Mouse (Mus musculus): ENCODE measurements around the gene Nr1i3.

Gene Nr1i3

DNA sequence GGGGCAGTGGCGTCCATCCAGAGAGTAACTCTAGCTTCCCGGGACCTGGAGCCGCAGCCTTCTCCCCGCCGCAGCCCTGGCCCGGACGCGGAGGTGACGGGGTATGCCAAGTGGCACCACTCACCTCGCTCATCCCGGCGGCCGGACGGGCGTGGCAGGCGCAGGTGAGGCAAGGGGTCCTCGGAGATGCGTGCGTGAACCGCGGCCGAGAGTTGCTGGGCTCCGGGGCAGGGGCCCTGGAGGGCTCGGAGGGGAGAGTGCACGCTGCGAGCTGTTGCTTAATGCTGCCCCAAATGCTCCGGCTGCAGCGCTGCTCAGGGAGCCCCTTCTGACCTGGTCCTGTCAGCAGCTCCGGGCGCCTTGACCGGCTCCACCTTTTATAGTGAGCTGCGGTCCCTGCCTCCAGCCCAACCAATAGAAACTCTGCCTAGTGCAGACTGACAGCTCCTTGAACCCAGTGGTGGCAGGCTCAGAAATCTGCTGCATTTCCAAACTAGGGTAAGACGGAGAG is 17.8 kb upstream of the Nr1i3 start, which contains the start of gene Pcp4l1:
Gene Pcp4l1 (minus strand): TSS at position 382 of the 511 bp plus-strand sequence.
- DNase-seq: peak; percentile 43

DNA sequence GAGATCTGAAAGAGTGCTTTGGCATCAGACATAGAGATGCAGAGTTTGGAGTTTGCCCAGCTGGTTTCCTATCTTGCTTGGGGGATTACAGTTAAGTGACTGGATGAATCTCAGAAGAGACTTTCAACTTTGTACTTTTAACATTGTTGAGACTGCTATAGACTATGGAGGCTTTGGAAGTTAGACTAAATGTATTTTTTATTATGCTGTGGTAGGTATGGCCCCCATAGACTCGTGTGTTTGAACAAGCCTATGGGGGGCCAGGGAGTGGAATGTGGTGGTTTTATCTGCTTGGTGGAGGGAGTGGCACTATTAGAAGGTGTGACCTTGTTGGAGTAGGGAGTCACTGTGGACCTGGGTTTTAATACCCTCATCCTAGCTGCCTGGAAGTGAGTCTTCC is 14.2 kb upstream of the Nr1i3 start:
- no peak for DNase-seq

DNA sequence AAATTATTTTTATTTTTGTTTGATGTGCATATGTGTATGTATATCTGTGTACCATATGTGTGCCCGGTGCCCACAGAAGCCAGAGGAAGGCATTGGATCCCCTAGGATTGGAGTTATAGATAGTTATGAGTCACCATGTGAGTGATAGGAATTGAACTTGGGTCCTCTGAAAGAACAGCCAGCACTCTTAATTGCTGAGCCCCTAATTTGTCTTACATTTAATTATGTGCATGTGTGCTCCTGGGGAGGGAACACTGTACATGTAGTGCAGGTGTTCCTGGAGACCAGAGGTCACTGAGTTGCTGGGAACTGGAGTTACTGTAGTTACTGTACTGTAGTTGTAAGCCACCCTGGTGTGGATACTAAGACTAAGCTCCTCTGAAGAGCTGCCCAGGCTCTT is 13.0 kb upstream of the Nr1i3 start:
- no peak for DNase-seq

DNA sequence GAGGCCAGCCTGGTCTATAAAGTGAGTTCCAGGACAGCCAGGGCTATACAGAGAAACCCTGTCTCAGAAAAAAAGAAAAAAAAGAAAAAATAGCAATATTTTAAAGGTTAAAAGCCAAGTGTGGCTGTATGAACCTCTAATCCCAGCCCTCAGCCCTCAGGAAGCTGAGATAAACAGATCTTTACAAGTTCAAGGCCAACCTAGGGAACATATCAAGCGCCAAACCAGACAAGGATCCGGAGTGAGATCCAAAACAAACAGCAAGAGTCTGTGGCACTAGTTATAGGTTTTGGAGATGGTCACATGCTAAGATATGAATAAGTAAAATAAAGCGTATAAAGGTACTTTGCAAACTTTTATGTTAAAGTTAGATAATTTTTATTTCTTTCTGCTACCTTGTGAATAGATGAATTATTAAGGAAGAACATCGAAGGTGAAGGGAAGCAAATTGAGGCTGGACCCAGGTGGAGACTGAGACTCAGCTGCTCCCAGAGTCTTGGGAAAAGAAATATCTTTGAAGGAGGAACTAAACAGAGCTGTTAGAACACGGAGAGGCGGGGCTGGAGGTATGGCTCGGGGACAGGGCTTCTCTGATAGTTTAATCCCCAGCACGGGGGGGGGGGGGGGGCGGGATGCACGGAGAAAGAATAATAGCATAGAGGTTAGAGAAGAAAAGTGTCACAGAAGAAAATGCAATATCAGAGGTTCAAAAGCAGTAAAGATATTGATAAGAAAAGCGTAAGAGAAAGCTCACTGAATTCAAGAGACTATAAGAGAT is 10.1 kb upstream of the Nr1i3 start:
- DNase-seq: no peak

DNA sequence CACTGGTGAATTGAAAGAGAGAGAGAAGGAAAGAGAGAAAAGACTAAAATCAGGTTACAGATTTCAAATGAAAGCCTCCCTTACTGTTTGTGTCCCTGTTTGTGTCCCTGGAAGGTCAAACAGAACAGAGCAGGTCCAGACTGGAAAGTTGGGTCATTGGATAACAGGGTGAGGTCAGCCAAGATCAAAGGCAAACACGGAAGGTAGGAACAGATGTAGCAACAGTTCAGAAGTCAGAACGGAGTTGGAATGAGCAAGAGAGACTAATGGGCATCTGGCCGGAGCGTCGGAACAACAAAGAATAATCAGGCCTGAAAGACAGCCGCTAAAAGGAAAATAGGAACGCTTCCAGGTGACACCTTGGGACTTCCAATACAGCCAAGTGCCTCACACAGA is 9.5 kb upstream of the Nr1i3 start:
- DNase-seq: no peak

DNA sequence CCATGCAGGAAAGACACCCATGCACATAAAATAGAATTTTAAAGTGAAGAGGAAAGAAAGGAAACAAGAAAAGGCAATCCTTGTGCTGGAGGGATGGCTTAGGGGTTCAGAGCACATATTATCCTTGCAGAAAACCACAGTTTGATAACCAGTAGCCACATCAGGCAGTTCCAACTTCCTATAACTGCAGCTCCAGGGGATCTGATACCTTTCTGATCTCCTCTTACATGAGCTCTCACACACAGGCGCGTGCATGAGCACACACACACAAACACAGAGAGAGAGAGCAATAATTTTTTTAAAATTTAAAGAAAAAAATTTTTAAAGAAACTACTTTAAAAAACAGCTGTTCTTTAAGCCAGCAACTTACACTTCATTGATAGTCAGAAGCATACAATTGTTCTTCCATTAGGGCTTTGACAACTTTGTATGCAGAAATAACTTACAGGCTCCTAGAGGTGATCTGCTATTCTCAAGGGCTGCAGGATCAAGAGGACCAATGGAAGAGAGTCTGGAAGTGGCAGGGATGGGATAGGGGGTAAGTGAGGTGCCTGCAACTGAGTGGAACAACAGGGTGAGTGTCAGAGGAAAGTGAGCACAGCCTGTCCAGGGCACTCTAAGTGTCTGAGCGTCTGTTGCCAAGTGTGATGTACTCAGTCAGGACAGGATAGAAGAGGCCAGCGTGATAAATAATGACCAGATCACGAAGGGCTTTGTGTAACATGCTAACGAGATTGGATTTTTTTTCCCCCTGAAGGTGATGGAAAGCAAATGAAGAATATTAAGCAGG is 7.9 kb upstream of the Nr1i3 start:
- DNase-seq: no peak

DNA sequence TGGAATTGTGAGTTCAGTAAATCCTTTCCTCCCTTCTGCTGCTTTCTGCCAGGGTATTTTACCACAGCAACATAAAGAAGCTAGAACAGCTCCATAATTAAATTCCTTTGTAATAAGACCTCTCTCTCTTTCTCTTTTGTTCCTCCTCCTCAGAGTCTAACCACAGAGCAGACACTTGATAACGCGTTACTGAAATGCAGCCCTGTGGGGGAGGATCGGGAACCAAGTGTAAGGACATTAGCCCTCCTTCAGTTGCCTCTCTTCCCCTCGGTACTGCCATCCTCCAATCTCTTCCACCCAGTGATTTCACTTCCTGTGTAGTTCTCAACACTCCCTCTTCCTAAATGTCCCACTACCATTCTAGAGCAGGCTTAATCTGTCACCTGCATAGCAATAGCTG is 4.4 kb upstream of the Nr1i3 start:
- DNase-seq: no peak

DNA sequence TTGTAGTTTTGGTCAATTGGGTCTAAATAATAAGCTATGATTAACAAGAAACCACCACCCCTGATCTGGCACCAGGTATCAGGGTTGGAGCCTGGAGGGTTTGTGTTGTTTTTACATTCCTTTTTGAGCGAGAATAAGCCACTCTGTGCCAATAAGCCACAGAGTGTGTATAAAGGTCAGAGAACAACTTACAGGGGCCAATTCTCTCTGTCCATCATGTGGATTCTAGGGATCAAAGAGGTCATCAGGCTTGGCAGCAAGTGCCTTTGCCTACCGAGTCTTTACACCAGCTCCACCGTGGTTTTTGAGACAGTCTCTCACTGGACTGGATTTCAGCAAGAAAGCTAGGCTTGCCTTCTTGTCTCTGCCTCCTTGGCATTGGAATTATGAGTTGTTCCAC is 916 bp upstream of the Nr1i3 start:
- DNase-seq: no peak

DNA sequence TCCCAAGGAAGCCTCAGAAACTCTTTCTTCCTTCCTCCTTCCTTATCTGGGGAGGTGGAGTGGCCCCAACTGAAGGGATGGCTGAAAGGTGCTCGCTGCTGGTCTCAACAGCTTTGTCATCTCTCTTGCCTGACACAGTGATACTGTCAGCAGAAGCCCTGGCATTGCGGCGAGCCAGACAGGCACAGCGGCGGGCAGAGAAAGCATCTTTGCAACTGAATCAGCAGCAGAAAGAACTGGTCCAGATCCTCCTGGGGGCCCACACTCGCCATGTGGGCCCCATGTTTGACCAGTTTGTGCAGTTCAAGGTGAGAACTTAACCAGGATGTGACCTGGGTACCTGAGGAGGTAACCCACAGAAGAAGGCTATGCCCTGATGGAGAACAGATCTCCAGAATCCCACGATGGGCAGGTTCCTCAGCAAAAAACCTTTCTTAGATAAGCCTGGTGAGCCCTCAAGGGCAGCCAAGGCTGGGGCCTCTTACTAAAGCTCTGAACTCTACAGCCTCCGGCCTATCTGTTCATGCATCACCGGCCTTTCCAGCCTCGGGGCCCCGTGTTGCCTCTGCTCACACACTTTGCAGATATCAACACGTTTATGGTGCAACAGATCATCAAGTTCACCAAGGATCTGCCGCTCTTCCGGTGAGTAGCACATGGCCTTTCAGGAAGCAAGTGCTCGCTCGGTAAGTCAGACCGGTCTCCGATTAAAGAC is 2.6 kb downstream of the Nr1i3 start:
- DNase-seq: no peak

DNA sequence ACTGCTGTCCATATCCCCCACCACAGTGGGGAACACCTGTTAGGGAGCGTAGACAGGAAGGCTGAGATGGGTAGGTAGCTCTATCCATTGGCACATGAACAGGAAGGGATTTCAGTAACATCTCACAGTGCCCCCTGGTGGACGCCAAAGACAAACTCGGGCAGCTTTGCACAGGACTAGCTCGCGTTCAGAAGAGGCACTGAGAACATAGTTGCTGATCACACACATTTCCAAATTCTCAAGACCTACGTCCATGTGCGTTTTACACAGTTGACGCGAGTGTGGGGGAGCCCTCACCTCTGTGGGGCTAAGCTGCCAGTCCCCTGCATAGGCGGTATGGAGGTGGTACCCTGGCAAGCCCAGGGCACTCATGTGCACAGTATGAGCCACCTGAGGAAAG is 7.1 kb downstream of the Nr1i3 start:
- peak; percentile 92 for DNase-seq

DNA sequence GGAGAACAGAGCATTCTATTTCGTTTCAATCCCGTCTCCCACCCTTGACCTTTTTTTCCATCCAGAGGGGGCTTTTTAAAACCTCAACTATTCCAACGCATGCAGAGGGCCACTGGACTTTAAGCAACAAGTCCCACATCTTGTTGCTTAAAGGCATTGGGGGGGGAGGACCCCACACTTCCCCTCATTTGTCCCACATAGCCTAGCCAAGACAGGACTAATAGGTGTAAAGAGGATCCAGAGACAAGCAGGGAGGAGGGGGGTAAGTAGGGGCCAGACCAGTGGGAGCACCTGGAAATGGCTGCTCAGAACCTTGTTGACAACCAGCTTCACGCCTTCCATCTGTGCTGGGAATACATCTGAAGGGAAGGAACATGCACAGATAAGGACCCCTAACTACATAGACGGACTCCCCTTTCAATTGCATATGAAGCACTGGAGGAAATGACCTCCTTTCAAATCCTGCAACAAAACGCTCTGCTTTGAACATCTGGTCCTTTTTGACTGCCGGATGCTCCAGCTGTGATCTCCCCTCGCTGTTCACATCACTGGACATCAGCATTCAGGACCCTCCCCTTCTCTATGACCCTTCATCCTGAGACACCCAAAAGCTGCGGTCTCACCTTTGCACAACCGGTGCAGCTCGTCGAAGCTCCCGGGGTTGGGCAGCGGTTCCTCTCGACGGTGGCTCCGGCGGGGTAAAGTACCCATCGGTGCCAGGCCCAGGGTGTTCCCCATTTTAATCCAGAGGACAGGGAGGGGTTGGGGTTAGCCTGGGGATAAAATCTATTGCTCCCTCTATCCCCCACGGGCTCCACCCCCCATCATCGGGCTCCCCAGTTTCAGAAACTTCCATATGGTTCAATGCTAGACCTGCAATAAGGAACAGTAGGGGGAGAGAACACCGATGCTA is 7.8 kb downstream of the Nr1i3 start:
- no peak for DNase-seq

DNA sequence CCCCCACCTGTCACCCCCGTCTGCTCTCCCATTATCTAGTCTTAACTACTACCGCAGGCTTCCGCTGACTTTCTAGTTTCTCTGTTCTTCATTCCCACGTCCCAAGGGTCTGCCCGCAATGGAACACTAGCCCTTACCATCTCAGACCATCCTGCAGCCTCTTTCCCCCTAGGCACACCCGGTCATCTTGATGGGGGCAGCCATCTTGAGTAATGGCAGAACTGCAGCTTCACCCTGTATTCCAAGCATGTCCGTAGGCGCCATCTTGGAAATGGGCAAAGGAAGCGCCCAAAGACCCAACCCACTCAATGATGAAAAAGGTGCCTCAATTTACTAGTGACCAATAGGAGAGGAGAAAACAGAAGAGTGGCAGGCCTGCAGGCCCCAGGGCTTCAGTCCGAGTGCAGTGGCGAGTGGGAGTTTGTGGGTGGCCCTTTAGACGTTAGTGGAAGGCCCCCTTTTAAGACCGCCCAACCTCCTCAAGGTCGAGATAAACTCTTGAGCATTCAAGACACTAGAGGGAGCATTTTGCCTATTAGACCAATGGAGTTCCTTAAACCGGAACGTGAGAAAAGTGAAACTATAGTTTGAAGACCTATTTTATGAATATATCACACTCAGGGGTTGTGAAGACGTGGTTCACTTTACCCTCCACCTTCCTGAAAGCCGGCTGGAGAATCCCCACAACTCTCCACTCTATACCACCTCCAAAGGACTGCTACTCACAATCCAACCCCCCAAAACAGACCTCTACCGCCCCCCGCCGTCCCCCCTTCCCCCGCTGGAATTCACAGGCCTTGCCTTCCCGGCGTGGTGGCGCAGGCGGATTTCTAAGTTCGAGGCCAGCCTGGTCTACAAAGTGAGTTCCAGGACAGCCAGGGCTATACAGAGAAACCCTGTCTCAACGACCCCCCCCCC is 8.7 kb downstream of the Nr1i3 start, which contains the start of gene Tomm40l:
Gene Tomm40l (minus strand): TSS at position 277 of the 918 bp plus-strand sequence.
- DNase-seq: peak; percentile 79

DNA sequence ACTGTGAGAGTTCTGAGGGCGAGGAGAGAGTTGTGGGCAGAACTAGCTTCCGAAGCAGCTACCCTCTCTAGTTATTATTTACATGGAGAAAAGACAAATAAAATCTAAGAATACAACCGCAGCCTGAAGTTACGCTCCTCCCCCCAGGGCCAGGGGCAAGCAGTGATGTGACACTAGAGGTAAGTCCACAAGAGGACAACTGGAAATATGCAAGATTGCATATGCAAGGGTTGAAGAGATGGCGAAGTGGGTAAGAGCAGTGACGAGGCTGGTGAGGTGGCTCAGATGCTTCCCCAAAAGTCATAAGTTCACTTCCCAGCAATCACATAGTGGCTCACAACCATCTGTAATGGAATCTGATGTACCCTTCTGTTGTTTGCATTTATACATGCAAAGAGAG is 9.4 kb downstream of the Nr1i3 start:
- DNase-seq: no peak

DNA sequence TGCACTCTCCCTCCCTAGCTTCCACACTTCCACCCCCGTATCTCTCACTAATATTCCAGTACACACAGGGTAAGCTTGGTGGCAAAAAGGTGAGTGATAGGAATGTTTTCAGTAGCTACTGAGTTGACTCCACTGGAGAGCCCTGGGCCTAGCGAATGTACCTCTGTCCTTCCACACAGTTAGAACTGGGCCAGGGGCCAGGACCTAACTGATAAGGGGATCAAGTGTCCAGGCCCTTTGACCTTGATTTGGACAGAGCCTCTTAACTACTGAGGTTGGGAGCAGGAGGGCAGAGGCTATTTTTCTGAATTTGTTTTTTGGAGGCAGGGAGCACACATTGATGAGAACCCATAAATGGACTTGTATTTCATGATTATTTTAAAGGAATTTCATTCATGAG is 10.0 kb downstream of the Nr1i3 start:
- no peak for DNase-seq

DNA sequence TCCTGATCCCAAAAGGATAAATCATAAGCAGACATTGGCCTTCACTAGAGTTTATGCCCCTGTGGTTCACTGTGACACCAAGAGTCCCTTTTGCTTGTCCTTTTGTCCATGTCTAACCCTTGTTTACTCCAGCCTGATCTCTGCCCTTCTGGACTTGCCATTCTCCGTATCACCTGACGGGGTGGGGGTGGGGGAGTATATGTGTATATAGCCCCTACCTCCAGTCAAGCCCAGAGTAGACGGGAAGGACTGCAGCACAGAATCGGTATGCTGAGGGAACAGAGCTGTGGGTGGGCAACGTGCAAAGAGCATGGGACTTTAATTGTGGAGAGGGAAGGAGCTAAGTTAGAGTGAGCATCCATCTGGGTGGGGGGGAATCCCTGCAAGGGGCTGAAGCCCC is 11.1 kb downstream of the Nr1i3 start, which contains the start of gene Apoa2:
Gene Apoa2 (plus strand): TSS at position 198 of the 400 bp plus-strand sequence.
- no peak for DNase-seq

DNA sequence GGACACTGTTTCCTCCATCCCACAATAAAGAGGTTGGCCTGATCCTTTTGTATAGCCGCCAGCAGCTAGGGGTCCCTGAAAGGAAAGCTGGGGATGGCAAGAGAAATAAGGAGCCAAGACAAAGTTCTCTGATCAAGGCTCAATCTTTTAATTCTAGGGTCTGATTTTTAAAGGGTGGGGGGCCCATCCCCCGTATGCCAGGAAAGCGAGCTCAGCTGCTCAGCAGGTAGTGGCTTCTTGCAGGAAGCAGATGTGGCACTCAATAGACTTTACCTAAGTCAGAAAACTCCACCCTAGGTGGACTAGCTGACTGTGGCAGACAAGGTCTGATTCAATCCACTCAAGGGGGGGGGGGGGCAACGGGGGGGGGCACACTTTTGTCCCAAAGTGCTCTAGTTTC is 13.0 kb downstream of the Nr1i3 start:
- no peak for DNase-seq

DNA sequence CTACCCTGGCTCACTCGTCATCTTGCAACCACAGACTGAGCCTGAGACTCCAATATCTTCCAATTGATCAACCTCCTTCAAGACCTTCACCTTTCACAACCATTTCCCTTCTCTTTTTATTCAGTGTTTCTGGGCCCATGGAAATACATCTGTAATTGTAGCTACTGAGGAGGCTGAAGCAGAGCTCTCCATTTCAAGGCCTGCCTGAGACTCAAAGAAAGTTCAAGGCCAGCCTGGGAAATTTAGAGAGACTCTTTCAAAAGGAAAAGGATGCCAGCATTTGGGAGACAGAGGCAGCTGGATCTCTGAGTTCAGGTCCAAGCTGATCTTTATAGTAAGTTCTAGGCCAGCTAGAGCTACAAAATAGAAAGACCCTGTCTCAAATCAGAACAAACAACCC is 14.1 kb downstream of the Nr1i3 start:
- no peak for DNase-seq

DNA sequence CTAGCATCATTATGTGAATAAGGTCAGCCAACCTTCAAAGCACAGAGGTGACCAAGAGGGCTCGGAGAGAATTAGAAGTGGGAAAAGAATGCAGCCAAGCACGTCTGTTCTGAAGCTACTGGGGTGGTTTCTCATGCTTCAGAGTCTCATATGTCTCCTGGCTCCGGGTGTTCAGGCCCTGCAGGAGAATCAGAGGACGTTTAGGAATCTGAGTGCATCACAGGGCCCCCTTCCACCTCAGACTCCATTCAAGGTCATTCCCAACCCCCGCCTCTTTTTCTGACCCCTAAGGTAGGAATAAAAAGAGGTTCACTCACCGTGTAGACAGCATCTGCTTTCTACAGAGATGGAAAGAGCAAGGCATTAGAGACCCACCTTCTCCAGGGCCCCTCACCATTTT is 16.0 kb downstream of the Nr1i3 start:
- no peak for DNase-seq

DNA sequence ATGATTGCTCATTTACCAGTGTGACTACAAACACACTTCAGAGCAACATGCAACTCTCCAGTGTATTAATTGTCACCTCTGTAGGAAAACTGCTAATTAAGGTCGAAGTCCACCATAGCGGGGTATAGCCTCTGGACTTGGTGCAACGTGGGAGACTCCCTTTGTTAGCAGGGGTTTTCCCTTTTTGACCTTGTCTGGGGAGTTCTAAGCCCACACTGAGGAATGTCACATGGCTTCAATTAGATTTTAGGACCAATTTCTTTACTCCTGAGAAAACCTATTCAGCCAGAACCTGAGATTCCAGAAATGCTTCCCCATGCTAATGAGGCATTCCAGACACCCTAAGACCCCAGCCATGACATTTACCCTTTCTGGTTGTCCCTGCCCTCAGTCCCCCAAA is 16.4 kb downstream of the Nr1i3 start:
- DNase-seq: no peak

DNA sequence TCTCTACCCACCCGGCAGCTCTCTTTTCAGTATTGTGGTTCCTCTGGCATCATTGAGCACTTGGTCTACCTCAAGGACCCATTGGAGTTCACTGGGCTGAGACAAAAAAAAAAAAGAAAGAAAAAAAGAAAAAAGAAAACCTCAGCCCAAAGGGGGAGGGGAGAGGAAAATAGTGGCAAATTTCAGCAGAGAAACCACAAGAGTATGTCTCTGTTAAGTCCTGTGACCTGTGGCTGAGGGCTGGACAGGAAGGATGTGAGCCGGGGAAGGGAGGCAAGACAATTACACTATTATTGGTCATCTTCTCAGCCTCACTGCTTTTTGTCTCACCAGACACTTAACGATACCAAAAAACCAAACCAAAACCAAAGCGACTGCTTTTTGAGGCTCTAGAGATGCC is 18.1 kb downstream of the Nr1i3 start:
- DNase-seq: no peak

DNA sequence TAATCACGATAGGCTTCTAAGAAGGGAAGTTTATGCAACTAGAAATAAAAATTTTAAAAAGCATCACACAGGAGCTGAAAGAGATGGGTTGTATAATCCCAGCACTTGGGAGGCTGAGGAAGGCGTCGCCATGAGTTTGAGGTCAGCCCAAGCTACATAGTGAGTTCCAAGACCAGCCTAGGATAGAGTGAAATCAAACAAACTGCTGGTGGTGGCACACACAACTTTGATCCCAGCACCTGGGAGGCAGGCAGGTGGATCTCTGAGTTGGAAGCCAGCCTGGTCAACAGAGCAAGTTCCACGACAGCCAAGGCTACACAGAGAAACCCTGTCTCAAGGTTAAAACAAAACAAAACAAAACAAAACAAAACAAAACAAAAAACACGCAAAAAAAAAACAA is 18.6 kb downstream of the Nr1i3 start:
- DNase-seq: no peak

All from right cerebral cortex, postnatal 14 days (tissue).